Mouse (Mus musculus) kidney, adult 2 months (tissue): ENCODE data around the gene Ulk3. TPM values are rescaled to one million over a fixed set of nuclear protein-coding genes. Genes with fewer than 3 reads are reported as not detected.

ENCODE experiments used
- DNase-seq: peaks from one replicate; pipeline ENCODE4 v3.0.0; 2021
- H3K27ac ChIP-seq: fragments of 200-500 bp; 2 replicates; pipeline ENCODE4 v1.5.1; 2012; ENCODE audit warnings: low read depth, low read length, control low read depth, inconsistent platforms; ENCODE audit not compliant: insufficient read depth
- H3K27me3 ChIP-seq: fragments of 200-500 bp; replicated peaks from 2 replicates; pipeline ENCODE4 v1.6.1; 2012; ENCODE audit warnings: mild to moderate bottlenecking, moderate library complexity, low read length, inconsistent platforms; ENCODE audit not compliant: control insufficient read depth, insufficient read depth
- H3K36me3 ChIP-seq: fragments of 200-500 bp; 2 replicates; pipeline ENCODE4 v1.6.1; 2012; ENCODE audit warnings: mild to moderate bottlenecking, moderate library complexity, low read length, inconsistent platforms; ENCODE audit not compliant: control insufficient read depth, insufficient read depth
- H3K4me1 ChIP-seq: fragments of 200-500 bp; 2 replicates; pipeline ENCODE4 v1.6.1; 2011; ENCODE audit warnings: low read length; ENCODE audit not compliant: control insufficient read depth, insufficient read depth
- H3K4me3 ChIP-seq: fragments of 200-500 bp; 2 replicates; pipeline ENCODE4 v1.5.1; 2011; ENCODE audit warnings: mild to moderate bottlenecking, low read depth, low read length, control low read depth; ENCODE audit not compliant: insufficient read depth
- CTCF ChIP-seq: fragments of 200-500 bp; conservative IDR thresholded peaks from 2 replicates; pipeline ENCODE4 v1.5.1; 2011; ENCODE audit warnings: low read depth, mild to moderate bottlenecking, control low read depth, low read length, moderate library complexity, mixed read lengths; ENCODE audit not compliant: insufficient read depth, insufficient read length
- POLR2A ChIP-seq: fragments of 200-500 bp; IDR thresholded peaks from one replicate; pipeline ENCODE4 v1.6.1; 2011; ENCODE audit warnings: low read depth, low read length, control low read depth
- WGBS: fragments of 180-500 bp; shearing (Covaris S2); methylation state at CpG from one replicate; pipeline ENCODE4 v1.1.7; 2018; 5-methylcytosine and 5-hydroxymethylcytosine counted together
- polyA plus RNA-seq: library from polyadenylated mRNA; depleted of rRNA; stranded (reverse); fragments of >200 nt; gene quantifications from 2 replicates; pipeline ENCODE4 v1.2.3, GENCODE M21; 2012

The Ulk3 gene
- polyA plus RNA-seq, 1 experiment: 26.9 TPM

DNA sequence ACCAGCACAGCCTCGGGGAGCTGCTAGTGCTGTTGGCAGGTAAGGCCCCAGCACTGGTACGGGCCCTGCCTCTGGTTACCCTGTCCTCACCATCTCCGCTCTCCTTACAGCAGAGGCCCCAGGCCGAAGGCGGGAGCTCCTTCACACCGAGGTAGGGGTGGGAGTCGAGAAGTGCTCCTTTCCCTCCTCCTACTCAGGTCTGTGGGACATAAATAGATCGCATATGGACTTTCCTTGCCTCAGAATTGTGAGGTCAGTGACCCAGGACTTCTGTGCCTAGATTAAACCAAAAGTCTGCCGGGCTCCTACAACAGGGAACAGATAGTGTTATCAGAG, 4.9 kb downstream of the Ulk3 start:
- WGBS: 49% methylated on average over 9 of the region's 9 CpGs
- Histone ChIP-seq H3K36me3 (no peaks in the 10 kb centered on the region), H3K27ac (no peak overlapping the region), H3K4me1 (peaks cover 12% of the 10 kb centered on the region), H3K27me3 (no peaks in the 10 kb centered on the region), H3K4me3 (no peak overlapping the region)
- TF ChIP-seq CTCF: no peak
- no peak for DNase-seq

DNA sequence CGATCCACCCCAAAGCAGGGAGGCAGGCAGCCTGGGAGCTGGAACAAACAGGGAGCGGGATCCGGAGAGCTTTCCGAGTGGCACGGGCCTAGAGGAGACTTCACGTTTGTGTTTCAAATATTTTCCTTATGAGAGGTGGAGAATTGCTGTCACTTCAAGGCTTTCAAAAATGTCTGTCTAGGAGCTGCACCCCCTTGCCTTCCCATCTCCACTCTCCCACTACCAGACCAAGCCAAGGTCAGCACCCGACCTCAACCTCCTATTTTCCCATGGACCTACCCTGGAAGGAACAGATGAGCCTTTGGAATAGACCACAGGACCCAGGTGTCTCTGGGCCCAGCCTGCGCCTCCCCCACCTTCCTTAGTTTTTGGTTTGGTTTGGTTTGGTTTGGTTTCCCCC, 8.0 kb downstream of the Ulk3 start:
- Histone ChIP-seq H3K4me1 (peaks cover 20% of the 10 kb centered on the region), H3K4me3 (no peak overlapping the region), H3K27me3 (no peaks in the 10 kb centered on the region), H3K27ac (no peak overlapping the region), H3K36me3 (no peaks in the 10 kb centered on the region)
- no peak for TF ChIP-seq POLR2A
- no peak for DNase-seq
- 86% methylated on average over 8 of the region's 8 CpGs for WGBS

DNA sequence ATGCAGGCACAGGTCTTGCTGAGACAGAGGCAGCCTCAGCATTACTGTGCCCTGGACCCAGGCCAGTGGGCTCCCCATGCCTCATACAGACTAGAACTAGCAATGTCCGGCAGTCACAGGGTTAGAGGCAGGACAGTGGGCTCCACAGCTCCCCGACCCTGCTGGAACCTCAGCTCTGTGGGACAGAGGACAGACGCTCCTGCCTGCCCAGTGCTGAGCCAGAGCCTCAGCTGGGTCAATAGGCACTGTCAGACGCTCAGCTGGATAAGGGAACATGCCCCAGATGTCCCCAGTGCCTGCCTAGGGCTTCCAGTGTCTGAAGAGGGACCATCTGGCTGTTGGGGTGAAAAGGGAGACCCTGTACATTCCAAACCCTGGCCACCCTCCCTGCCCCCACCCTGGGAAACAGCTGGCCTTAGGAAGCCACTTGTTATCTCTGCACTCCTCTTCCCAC, 8.7 kb downstream of the Ulk3 start:
- no peaks in the 10 kb centered on the region for H3K36me3 ChIP-seq
- TF ChIP-seq CTCF (no peak), POLR2A (no peak)
- H3K27me3 ChIP-seq: no peaks in the 10 kb centered on the region
- DNase-seq: peak; percentile 42
- 47% methylated on average over 4 of the region's 4 CpGs for WGBS
- H3K27ac ChIP-seq: no peak overlapping the region
- H3K4me3 ChIP-seq: no peak overlapping the region
- peaks cover 20% of the 10 kb centered on the region for H3K4me1 ChIP-seq

DNA sequence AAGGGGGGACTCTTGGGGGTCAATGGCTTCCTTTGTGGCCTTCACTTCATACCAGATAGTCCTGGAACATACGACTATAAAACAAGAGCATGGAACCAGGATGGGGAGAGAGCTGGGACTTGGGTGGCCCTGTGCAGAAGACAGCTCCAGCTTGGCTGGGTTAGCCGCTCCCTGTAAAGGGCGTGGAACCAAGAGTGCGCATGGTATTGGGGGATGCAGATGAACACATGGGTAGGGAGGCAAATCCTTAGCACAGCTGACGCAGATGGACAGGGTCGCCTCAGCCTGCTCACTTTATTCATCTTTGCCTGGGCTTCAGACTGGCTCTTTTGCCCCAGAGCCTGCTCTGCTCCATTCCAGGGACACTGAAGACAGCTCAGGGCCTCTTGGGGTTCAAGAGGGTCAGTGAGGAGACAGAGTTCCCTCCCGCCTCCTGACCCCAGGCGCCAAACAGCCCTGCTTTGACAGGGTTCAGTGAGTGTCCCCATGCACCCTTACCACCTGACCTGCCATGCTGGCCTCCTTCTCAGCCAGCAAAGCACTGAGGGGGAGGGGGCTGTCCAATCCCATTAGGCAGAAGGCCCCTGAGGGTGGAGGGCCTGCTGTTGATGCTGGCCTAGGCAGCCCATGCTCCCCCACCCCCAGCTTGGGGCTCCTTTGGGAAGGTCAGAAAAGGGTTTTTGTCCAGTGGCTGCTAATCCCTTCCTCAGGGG, 9.8 kb downstream of the Ulk3 start:
- Histone ChIP-seq H3K4me3 (no peak overlapping the region), H3K27me3 (no peaks in the 10 kb centered on the region), H3K27ac (no peak overlapping the region), H3K4me1 (peaks cover 15% of the 10 kb centered on the region), H3K36me3 (no peaks in the 10 kb centered on the region)
- TF ChIP-seq POLR2A: no peak
- no peak for TF ChIP-seq CTCF
- 59% methylated on average over 8 of the region's 8 CpGs for WGBS
- DNase-seq: peak; percentile 73

DNA sequence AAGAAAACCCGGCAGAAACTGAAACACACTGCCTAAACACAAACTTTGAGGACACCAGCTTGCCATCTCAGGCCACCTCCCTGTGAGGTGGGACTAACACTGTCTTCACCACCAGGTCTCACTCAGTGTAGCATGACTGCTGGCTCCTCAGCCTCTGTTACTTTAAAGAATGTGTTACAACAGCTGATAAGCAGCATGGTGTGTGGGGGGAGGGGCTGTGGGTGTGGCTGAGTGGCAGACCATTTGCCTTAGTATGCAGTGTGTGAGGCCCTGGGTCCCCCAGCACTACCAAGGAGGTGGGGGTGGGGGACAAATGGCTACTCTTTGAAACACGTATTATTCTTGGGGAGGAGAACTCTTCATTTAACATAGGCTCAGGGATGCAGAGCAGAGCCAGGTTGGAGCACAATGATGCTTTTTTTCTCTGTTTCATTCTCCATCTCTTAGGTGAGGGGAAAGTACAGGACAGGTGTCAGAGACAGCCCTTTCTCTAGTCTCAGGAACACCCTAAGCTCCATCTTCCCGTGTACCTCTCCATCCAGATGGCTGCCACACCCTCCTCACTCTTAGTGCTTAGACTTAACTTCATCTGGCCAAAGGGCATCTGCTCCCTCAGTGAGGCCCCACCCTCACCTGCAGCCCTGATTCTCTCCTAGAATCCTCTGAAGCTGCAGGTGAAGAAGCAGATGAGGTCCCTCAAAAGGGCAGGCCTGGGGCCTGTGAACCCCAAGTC, 11.5 kb downstream of the Ulk3 start:
- TF ChIP-seq POLR2A (no peak), CTCF (no peak)
- H3K4me1 ChIP-seq: peaks cover 12% of the 10 kb centered on the region
- H3K27me3 ChIP-seq: no peaks in the 10 kb centered on the region
- H3K36me3 ChIP-seq: no peaks in the 10 kb centered on the region
- H3K4me3 ChIP-seq: no peak overlapping the region
- WGBS: 27% methylated on average over 3 of the region's 3 CpGs
- DNase-seq: peak; percentile 30
- peak overlapping the region; percentile 58; the same call in 1 of the 2 replicates for H3K27ac ChIP-seq

DNA sequence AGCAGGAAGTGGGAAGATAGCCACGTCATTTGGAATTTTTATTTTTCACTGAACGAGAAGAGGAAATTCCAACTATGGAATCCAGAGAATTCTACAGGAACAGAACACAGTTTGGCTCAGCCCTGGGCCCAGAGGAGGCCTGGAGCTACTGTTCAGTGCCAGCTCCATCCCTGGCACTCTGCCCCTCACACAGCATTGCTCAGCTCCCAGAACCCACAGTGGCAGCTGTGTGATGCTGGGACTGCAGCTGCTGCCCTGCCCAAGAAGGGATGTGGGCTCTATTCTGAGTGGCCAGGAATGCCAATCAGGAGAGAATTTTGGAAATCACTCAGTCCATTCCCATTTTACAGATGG, 12.1 kb downstream of the Ulk3 start:
- no peak for TF ChIP-seq POLR2A
- no peak for TF ChIP-seq CTCF
- peaks cover 12% of the 10 kb centered on the region for H3K4me1 ChIP-seq
- WGBS: 25% methylated on average over 2 of the region's 2 CpGs
- no peaks in the 10 kb centered on the region for H3K36me3 ChIP-seq
- DNase-seq: peak; percentile 52
- no peak overlapping the region for H3K4me3 ChIP-seq
- H3K27me3 ChIP-seq: no peaks in the 10 kb centered on the region
- peak overlapping the region; percentile 43; the same call in 1 of the 2 replicates for H3K27ac ChIP-seq

DNA sequence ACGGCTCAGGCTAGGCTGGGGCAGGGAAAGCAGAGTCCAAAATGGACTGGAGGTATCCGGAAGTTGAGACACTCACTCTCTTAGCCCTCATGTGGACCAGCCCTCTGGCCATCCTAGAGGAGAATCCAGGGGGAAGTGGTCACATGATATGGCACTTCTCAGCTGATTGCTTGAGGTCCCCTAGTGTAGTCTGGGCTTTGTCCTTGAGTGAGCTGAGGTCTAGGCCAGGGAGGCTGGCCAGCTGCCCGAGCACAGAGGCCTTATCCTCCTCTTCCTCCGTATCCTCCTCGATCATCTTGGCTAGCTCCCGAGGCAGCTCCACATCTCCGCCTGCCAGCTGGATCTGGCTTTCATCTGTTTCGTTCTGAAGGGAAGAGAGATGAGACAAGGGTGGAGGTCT, 12.8 kb downstream of the Ulk3 start:
- Histone ChIP-seq H3K36me3 (no peaks in the 10 kb centered on the region), H3K27me3 (no peaks in the 10 kb centered on the region), H3K4me3 (no peak overlapping the region), H3K4me1 (peaks cover 12% of the 10 kb centered on the region), H3K27ac (no peak overlapping the region)
- peak; percentile 39 for DNase-seq
- 58% methylated on average over 8 of the region's 8 CpGs for WGBS
- no peak for TF ChIP-seq CTCF
- TF ChIP-seq POLR2A: no peak
